Mouse (Mus musculus) gastrocnemius, postnatal 36 days (tissue): Measurements from ENCODE around the gene Lrp2. TPM values are rescaled to one million over a fixed set of nuclear protein-coding genes. Genes with fewer than 3 reads are reported as not detected.

Experiments
- DNase-seq, 2 experiments: peaks; one replicate each; pipeline ENCODE4 v3.0.0; 2022
- intact Hi-C: fragments of 180-260 bp; cut with DNase I; formaldehyde crosslinking; loops from one replicate; pipeline ENCODE4 v1.15.1; 2025
- total RNA-seq, 2 experiments: library from RNA; stranded (reverse); gene quantifications; 2 replicates each; pipeline ENCODE4 v1.2.3; 2021

Lrp2 gene
- total RNA-seq, 2 experiments from 2014 or later = not detected

DNA sequence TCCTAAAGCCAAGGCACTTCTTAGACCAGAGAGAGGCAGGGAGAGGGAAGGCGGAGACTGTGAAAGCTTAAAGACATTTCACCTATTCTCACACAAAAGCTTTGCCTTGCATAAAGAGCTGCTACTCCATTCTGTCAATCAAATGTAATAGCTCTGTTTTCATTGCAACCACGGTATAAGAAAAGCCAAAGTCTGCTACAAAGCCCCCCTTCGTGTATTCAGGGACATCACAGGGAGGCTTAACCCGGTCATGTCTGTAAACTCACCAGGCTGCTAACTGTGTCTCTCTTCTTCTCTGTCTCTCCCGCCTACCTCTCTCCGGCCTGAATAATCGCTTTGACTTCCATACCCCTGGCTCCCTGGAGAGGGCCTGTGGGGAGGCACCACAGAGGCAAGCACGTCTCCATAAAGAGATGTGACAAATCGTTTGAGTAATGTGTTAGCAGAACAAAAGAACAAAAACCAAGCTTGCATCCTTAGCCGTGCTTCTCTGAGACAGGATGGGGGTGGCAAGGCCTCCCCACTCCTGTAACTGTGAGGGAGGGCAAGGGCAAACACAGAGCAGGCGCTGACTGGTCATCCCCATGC lies 167.5 kb downstream of the Lrp2 start:
- intact Hi-C loops = no loop called here
- DNase-seq = no peak

DNA sequence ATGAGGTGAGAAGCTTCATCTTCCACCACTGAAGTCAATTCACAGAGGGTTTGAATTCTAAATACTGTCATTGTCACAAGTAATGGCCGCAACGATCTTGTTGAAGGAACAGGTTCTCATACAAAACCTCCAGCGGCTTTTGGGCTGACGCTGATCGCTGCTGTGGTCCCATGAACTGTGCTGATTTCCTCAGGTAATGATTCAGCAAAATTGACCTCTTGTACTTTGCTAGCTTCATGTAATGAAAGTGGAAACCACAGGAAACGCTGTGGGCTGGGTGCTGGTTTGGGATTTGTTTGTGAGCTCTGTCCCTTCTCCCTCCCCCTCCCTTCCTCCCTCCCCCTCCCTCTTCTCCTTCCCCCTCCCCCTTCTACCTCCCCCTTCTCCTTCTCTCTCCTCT lies 170.8 kb downstream of the Lrp2 start:
- intact Hi-C loops = no loop called here

DNA sequence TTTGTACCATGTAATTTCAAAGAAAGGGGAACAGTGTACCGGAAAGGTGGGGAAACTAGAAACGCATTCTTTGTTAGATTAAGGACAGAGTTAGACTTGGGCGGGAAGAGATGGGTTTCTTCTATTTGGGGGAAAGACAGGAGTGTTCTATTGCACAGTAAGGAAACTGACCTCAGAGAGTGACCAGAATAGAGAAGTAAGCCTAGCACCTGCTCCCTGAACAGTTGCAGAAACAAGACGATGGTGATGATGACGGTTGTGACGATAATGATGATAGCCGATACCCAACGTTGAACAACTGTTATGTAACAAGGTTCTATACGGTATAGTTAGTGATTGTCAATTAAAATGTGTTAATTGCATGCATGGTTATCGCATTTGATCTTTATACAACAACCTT lies 171.3 kb downstream of the Lrp2 start:
- DNase-seq = no peak
- intact Hi-C loops = no loop called here

More for the DNA sequence above, 170.8 kb downstream of the Lrp2 start:
- no peak for DNase-seq

DNA sequence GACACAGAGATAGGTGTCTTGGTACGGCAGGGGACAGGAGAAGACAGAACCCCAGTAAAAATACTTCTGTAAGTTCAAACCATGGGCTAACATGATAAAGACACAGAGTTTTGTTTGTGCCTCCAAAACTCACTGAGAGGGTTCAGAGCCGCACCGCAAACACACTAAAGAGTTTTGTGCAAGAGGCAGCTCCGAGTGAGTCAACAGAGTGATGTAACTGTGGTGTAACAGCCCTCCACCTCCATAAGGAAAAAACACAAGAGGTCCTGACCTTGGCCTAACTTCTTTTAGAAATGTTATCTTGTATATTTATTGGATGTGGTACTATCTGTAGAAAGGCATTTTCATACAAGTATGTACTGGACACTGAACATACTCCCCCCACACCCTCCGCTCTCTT lies 180.2 kb downstream of the Lrp2 start:
- intact Hi-C loops = no loop called here
- DNase-seq = no peak

DNA sequence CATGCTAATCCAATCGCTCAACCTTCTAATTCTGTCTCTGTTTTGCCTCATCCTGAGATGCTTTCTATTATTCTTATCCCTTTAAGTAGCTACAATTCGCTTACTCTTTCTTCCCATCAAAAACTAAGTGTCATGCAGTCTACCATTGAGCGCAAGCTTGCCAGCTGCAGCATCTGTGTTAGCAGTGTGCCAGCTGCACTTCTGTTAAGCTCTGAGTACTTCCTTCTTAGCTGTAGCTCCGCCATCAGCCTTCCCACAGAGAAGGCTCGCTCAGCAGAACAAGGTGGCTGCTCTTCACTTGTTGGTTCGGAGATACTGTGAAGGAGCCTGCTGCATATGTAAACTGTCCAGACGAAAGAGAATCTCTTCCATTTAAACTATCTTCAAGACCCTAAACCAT lies 183.6 kb downstream of the Lrp2 start:
- DNase-seq = no peak
- intact Hi-C loops = no loop called here

DNA sequence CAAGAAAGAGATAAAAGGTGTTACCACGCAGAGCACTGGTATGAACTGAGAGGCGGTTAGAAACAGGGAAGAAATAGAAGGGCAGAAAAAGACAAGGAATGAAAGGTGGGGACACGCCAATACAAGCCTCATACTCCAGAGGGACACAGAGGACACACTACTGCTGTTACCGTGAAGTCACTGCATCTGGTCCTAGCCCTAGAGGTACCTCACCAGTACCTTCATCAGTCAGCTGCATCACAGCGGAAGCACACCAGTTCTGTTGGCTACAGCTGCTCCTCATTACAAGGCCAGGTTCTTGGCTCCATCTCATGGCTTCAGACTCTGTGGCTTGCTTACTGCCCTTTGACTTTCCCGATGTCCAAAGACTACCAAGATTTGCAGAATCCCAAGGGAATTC lies 184.0 kb downstream of the Lrp2 start:
- no peak for DNase-seq
- intact Hi-C loops = no loop called here

DNA sequence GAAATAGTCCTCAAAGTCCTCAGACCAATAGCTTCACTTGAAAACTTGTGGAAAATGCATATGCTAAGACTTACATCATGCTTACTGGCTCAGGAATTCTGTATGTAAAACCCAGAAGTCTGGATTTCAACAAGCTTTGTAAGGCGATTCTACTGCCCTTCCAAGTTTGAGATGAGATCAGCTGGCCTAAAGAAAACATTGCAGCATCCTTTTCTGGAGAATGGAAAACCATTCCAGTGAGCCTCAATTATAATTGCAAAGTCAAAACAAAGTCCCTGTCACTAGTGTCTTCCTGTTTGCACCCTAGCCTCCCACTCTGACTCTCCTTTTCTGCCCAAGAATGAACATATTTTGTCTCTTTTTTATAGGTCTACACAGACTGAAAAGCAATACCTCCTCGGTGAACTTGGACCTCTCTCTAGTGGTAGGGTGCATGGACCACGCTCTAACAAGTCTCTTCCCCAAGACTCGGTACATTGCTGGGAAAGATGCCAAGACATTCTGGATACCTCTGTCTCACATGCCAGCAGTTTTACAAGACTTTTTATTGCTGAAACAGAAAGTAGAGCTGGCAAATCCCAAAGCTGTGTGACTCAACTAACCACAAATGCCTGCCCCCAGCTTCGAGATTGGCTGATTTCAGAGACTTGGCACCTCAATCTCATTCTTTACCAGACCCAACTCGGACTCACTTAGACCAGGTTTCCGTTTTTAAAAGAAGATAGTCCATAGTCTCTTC lies 184.8 kb downstream of the Lrp2 start:
- intact Hi-C loops = no loop called here
- no peak for DNase-seq

DNA sequence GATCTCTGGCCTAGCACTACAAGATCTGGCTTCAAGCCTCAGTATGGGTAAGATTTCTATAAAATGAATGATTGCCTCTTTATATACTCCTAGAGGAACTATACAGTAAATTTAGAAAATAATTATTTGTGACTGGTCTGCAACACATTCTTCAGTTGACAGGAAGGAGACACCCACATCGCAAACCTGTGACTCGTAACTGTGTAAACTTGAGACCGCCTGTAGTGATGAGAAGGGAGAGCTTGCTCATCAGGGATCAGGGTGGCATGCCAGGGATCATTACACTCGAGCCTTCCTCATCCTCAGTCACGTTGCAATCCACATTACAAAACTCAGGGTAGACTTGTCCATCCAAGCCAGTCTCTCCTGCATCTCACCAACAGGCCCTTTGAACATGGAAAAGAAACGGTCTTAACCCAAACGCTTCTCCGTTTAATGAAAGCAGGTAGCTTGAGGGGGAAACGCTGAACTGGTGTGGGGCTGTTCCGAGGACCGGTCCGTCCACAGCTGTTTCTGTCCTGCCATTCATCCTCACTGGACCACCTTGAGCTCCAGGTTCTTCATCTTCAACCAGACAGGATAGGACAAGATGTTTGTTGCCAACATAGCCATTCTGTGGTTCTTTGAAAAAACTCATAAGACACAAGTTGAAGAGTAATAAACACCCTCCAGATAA lies 189.0 kb downstream of the Lrp2 start:
- DNase-seq = no peak
- intact Hi-C loops = no loop called here

DNA sequence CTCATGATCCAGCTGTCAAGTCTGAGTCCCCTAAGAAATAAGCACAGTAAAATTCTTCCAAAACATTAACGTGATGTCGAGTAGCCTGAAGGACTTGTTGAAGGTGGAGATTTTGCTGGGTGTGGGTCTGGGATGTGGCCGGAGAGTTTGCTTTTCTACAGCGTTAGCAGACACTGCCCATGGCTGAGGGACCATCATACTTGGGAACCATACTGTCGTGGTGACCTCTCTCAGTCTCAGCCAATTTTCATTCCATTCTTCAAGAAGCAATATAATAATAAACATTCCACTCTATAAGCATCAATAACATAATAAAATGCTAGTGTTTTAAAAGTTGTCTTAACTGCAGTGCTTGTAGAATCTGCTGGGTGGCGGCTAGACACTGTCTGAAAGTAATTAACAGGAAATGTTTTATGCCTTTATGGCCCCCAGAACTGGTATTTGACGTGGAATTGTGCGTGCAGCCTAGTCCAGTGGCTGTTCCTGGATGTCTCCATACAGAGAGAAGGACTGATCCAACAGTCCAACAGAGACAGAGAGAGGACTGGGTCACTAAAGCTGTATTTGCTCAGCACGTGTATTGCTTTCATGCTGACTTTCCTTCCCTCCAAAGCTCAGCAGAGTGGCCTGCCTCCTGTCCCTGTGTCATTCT lies 190.1 kb downstream of the Lrp2 start:
- intact Hi-C loops = no loop called here

DNA sequence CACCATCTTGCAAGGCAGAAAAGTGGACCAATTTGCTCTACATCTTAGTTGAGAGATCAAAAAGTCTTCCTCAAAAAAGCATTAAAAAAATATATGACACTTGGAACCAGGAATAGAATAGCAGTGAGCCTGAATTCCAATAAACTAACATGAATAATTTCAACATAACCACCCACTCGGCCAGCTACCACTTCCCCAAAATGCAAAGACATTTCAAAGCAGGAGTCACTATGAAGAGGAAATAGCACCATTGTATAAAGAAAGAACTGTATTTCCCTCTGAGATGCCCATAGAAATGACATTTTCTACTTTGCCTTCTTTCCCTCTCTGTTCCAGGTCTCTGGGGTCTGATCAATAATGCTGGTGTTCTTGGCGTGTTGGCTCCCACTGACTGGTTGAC lies 191.9 kb downstream of the Lrp2 start:
- intact Hi-C loops = no loop called here
- no peak for DNase-seq

More for the DNA sequence above, 190.1 kb downstream of the Lrp2 start:
- DNase-seq = no peak

DNA sequence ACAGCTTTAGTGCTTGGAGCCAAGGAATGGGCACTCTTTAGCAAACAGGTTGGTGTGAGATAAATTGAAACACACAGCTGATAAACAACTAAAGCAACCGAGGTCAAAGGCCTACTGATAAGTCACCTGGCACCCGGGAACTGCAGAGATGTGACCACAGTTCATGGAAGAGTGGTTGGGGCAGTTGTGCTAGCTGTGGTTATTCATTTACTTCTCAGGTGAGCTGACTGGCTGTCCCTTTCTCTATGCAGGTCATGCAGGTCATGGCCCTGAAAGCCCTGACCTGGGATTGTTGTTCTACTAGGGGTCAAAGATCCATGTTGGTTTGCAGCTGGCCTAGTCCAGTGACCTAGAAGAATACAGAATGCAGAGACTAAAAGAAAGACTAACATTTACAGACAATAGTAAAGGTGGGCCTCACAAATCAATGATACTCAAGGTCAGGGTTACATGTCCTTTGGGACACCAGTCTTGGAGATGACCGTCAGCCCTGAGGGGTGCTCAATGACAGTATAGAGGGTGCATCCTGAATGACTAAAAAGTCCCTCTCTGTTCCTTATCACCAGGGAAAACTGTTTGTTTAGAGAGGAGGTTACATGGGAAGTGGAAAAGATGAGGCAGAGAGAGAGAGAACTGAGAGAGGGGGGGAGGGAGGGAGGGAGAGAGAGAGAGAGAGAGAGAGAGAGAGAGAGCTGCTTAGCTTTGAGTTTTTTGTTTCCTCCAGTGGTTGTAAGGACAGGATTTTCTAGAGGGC lies 199.6 kb downstream of the Lrp2 start:
- intact Hi-C loops = no loop called here
- DNase-seq = no peak

DNA sequence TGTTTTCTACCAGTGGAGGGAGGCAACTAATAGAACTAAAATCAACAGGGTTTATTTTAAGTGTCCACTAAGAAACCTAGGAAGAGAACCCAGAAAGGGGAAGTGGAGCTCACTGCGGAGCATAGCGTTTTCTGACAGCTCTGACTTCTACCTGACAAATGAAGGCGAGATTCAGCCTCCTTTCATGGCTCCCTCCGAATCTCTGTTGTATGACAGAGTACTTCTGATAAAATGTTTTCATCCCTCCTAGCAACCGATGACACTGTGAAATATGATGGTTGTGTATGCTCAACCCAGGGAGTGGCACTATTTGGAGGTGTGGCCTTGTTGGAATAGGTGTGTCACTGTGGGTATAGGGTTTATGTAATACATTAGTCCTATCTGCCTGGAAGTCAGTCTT lies 203.0 kb downstream of the Lrp2 start:
- no peak for DNase-seq
- intact Hi-C loops = no loop called here

DNA sequence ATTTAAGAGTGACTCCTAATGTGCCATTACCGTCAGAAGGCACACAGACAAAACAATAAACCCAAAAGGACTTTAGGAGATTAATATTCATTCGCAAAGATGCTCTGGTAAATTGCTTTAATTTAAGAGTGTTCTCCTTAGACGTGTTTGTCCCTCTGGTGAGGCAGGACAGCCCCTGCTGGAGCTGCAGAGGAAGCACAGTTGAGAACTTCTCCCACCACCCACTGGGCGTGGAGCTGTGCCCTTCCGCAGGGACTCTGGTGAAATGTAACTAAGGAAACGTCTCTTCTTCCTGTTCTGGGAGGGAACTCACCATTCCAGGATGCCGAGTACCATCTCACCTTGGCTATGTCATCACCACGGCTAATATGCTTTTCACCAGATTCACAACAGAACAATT lies 204.1 kb downstream of the Lrp2 start:
- DNase-seq = no peak
- intact Hi-C loops = no loop called here

DNA sequence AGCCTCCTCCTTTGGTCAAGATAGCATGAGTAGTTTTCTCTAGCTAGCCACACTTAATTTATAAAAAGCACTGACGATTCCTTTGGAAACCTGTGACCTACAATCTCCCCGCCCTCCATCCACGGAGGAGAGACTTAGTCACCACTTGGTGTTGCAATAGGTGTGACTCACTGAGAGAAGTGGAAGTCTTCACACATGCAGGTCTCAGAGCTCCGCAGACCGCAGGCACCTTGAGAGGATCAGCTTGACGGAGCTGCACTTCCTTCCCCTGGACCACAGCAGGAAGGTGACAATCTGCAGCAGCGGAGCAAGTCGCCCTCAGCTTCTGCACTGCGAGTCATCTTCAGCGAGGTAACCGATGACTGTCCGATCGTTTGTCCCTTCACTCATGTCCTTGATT lies 205.6 kb downstream of the Lrp2 start, which contains the start of gene Dhrs9:
Gene Dhrs9 (plus strand): TSS at position 165 of the 400 bp plus-strand sequence.
- intact Hi-C loops = no loop called here
- no peak for DNase-seq

DNA sequence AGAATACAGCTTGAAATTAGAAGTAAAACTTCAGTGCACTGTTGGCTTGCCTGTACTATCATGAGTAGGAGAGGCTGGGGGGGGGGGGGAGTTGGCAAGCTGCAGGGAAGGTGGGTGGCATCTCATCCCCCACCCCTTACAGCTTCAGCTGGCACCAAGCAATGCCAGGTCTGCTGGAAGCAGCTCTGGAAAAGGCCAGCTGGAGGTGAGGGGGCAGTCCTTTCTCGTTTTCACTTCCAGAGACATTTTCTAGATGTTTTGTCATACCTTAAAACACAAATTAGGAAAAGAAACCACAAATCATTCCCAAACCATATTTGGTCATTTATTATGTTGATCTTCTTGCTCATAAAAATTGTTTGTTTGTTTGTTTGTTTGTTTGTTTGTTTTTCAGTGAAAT lies 206.1 kb downstream of the Lrp2 start:
- no peak for DNase-seq

DNA sequence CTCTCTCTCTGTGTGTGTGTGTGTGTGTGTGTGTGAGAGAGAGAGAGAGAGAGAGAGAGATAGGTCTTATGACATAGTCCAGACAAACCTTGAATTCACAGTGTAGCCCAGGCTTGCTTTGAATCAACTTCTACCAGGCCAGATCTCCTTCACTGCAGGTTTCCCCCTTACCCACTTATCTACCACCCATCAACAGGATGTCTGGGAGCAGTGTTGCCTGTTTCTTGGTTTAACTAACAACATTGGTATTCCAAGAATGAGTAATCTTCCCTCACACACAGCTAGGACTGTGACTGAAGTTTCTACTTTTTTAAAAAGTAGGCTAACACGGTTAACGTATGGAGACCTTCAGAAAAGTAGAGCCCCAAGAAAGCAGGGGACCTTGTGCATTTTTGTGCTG lies 209.1 kb downstream of the Lrp2 start:
- no peak for DNase-seq
- intact Hi-C loops = no loop called here

More for the DNA sequence above, 206.1 kb downstream of the Lrp2 start:
- intact Hi-C loops = no loop called here

Other genes with a start within 250 kb of the Lrp2 start
- gene Abcb11, start 243.4 kb downstream of the Lrp2 start, total RNA-seq = not detected
- not detected for gene Dhrs9, start 205.6 kb downstream of the Lrp2 start, total RNA-seq
- 1 to 10 TPM; 2.7 to 3.8 TPM for gene Bbs5, start 61.1 kb upstream of the Lrp2 start, total RNA-seq
- 100 to 1,000 TPM; 417 to 539 TPM for gene Klhl41, start 84.1 kb upstream of the Lrp2 start, total RNA-seq
- gene Fastkd1, start 127.5 kb upstream of the Lrp2 start, total RNA-seq = 10 to 100 TPM; 15.3 to 16.3 TPM
- 10 to 100 TPM; 25.1 to 27.2 TPM for gene Ppig, start 136.5 kb upstream of the Lrp2 start, total RNA-seq
- gene Ccdc173, start 203.5 kb upstream of the Lrp2 start, total RNA-seq = under 1 TPM; 0.33 to 0.44 TPM
- 10 to 100 TPM; 16.6 to 17.0 TPM for gene Phospho2, start 203.6 kb upstream of the Lrp2 start, total RNA-seq
- 10 to 100 TPM; 15.0 to 18.2 TPM for gene Klhl23, start 235.9 kb upstream of the Lrp2 start, total RNA-seq